Mouse (Mus musculus) liver, embryonic 15.5 days (tissue): ENCODE results near the gene Themis2. TPM values are rescaled to one million over a fixed set of nuclear protein-coding genes. Genes with fewer than 3 reads are reported as not detected.

Source experiments
- ATAC-seq: fragments of 200-750 bp; cut with Nextera tagmentation; 2 replicates; pipeline ENCODE4 v1.8.0; 2017; ENCODE audit warnings: moderate number of reproducible peaks, mild to moderate bottlenecking, moderate library complexity; ENCODE audit not compliant: insufficient read depth
- H3K27ac ChIP-seq: fragments of 300-500 bp; sonication (generic); replicated peaks from 2 replicates; pipeline ENCODE4 v1.5.1; 2015; ENCODE audit warnings: mild to moderate bottlenecking, inconsistent platforms
- H3K27me3 ChIP-seq: fragments of 300-500 bp; sonication (generic); 2 replicates; pipeline ENCODE4 v1.6.1; 2015; ENCODE audit warnings: mild to moderate bottlenecking, inconsistent platforms
- H3K36me3 ChIP-seq: fragments of 300-500 bp; sonication (generic); replicated peaks from 2 replicates; pipeline ENCODE4 v1.6.1; 2015; ENCODE audit warnings: moderate library complexity, mild to moderate bottlenecking, inconsistent platforms
- H3K4me1 ChIP-seq: fragments of 300-500 bp; sonication (generic); replicated peaks from 2 replicates; pipeline ENCODE4 v1.6.1; 2015; ENCODE audit warnings: inconsistent platforms
- H3K4me2 ChIP-seq: fragments of 300-500 bp; sonication (generic); 2 replicates; pipeline ENCODE4 v1.6.1; 2015; ENCODE audit warnings: moderate library complexity, mild to moderate bottlenecking, inconsistent platforms
- H3K4me3 ChIP-seq: fragments of 300-500 bp; sonication (generic); replicated peaks from 2 replicates; pipeline ENCODE4 v1.5.1; 2015; ENCODE audit warnings: mild to moderate bottlenecking, inconsistent platforms
- H3K9ac ChIP-seq: fragments of 300-500 bp; sonication (generic); 2 replicates; pipeline ENCODE4 v1.6.1; 2015; ENCODE audit warnings: moderate library complexity, mild to moderate bottlenecking, inconsistent platforms
- H3K9me3 ChIP-seq: fragments of 300-500 bp; sonication (generic); replicated peaks from 2 replicates; pipeline ENCODE4 v1.6.1; 2016; ENCODE audit warnings: inconsistent platforms
- WGBS: fragments of 180-500 bp; shearing (Covaris S2); methylation state at CpG from one replicate; pipeline ENCODE4 v1.1.7; 2015; ENCODE audit warnings: mixed read lengths; ENCODE audit not compliant: insufficient replicate concordance; 5-methylcytosine and 5-hydroxymethylcytosine counted together
- polyA plus RNA-seq: library from polyadenylated mRNA; unstranded; fragments of >200 nt; fragmentation: Nextera tagmentation; extraction: Ambion mirVana; gene quantifications from 2 replicates; pipeline ENCODE4 v1.2.1, GENCODE M21; 2015

Gene Themis2
- polyA plus RNA-seq, 1 experiment from 2014 or later, result 2.8 TPM

- Histone ChIP-seq H3K36me3 (no peaks in the 10 kb centered on the region), H3K4me1 (peaks cover 41% of the 10 kb centered on the region), H3K4me2 (peak overlapping the region; percentile 87; the same call in 1 of the 2 replicates), H3K27ac (no peak overlapping the region), H3K9me3 (no peaks in the 10 kb centered on the region), H3K9ac (no peak overlapping the region), H3K27me3 (no peaks in the 10 kb centered on the region), H3K4me3 (no peak overlapping the region)
- no peak for ATAC-seq
- 81% methylated on average over 25 of the region's 25 CpGs for WGBS
Measured at GRCm38 (mm10) chr4:132733071-132733770, 63.0 kb downstream of the Themis2 start.

DNA sequence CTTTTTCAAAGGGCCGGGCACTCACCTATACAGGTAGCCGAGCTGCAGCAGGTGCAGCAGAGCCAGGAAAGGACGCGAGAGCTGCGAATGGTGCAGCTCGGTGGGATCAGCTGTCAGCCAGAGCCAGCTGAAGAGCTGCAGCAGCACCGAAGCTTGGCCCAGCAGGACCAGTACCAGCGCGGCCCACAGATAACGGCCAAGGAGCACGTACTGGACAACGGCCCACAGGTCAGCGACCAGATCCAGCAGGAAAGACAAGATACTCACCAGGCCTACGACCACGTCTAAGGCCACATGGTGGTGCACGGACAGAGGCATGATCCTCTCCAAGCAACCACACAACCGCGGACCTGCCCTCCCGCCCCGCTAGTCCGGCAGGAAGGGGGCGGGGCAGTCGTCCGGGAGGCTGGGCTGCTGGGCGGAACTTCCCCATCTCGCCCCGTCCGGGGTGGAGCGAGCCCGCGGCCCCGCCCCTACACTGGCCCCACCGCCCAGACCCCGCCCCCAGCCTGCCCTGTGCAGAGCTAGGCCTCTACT lies 64.0 kb downstream of the Themis2 start, which contains the start of gene Xkr8:
TSS of gene Xkr8 (minus strand) at position 399 of the 537 bp plus-strand sequence.
- no peaks in the 10 kb centered on the region for H3K9me3 ChIP-seq
- H3K9ac ChIP-seq, result peak within 1 kb of the TSS; percentile 56
- H3K36me3 ChIP-seq, result no peaks in the 10 kb centered on the region
- H3K27me3 ChIP-seq, result no peaks in the 10 kb centered on the region
- 1% methylated on average over 34 of the region's 34 CpGs for WGBS
- peak within 1 kb of the TSS; percentile 87 for H3K4me2 ChIP-seq
- peak within 1 kb of the TSS; percentile 62 for H3K4me3 ChIP-seq
- no peak within 1 kb of the TSS for H3K27ac ChIP-seq
- peaks cover 47% of the 10 kb centered on the region for H3K4me1 ChIP-seq
- ATAC-seq, result peak; percentile 87

Other genes with a start within 250 kb of the Themis2 start
- 1.1 and 1.2 TPM in 2 replicates for gene Ptafr, start 232.3 kb downstream of the Themis2 start, polyA plus RNA-seq
- gene Eya3, start 157.4 kb downstream of the Themis2 start, polyA plus RNA-seq, result 14.4 and 14.9 TPM in 2 replicates
- gene Xkr8, start 63.8 kb downstream of the Themis2 start, polyA plus RNA-seq, result 2.9 and 3.0 TPM in 2 replicates
- 1.0 and 1.1 TPM in 2 replicates for gene Smpdl3b, start 39.1 kb downstream of the Themis2 start, polyA plus RNA-seq
- gene Rpa2, start 28.1 kb downstream of the Themis2 start, polyA plus RNA-seq, result 78.2 and 81.3 TPM in 2 replicates
- gene Ppp1r8, start 46.8 kb upstream of the Themis2 start, polyA plus RNA-seq, result 22.3 and 22.5 TPM in 2 replicates
- gene Stx12, start 88.1 kb upstream of the Themis2 start, polyA plus RNA-seq, result 14.8 and 15.9 TPM in 2 replicates
- gene Fam76a, start 126.2 kb upstream of the Themis2 start, polyA plus RNA-seq, result 27.6 and 28.5 TPM in 2 replicates
- gene Fgr, start 177.7 kb upstream of the Themis2 start, polyA plus RNA-seq, result 2.7 and 2.8 TPM in 2 replicates
- 1.1 and 1.3 TPM in 2 replicates for gene Ahdc1, start 214.9 kb upstream of the Themis2 start, polyA plus RNA-seq